Comparison of ENCODE assay signal across 14 mouse cellular contexts in the genomic region with DNA sequence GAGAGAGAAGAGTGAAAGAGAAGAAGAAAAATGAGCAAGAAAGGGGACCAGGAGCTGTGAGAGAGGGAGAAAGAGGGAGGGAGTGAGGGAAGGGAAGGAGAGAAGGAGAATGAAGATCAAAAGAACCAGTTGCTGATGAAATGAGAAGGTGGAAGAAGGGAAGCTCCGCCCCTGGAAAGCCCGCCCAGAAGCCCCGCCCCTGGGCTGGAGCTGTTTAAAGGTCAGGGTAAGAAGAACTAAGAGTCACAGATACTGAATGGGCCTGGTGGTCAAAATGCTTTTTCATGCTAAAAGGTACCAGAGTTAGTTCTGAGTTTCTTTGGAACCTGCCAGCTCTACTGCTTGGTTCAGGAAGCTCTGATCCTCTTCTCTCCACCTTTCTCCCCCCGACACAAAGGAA. TPM values are rescaled to one million over a fixed set of nuclear protein-coding genes. Genes with fewer than 3 reads are reported as not detected.
DNase-seq lines count a peak whose midpoint lies in the region; ATAC-seq and TF ChIP-seq lines count a peak whose summit lies in the region.
"Had no signal": no experiment of that assay in that cellular context is flagged by ENCODE, and none has a peak within 500 bp of the region (broad histone marks: within the 10 kb centered on the region; RNA-seq: fewer than 3 reads in every experiment).

No protein-coding gene starts in this region.

- H3K27me3 ChIP-seq in forebrain, postnatal 0 days (ENCODE audit: insufficient read depth, low read length) = no peaks in the 10 kb centered on the region
- H3K27me3 ChIP-seq in midbrain, embryonic 13.5 days = no peaks in the 10 kb centered on the region
- H3K27me3 ChIP-seq in hindbrain, embryonic 11.5 days (ENCODE audit: control insufficient read depth, insufficient read depth, low read length) = no peaks in the 10 kb centered on the region
- H3K27me3 ChIP-seq: heart, embryonic 15.5 days; neural tube, embryonic 12.5 days; Patski had no signal

- no peaks in the 10 kb centered on the region for H3K36me3 ChIP-seq in forebrain, postnatal 0 days (ENCODE audit: insufficient read depth)
- no peaks in the 10 kb centered on the region for H3K36me3 ChIP-seq in midbrain, embryonic 13.5 days
- H3K36me3 ChIP-seq in hindbrain, embryonic 11.5 days (ENCODE audit: control insufficient read depth, insufficient read depth, low read length) = no peaks in the 10 kb centered on the region
- H3K36me3 ChIP-seq: heart, embryonic 15.5 days; neural tube, embryonic 12.5 days had no signal

- H3K4me3 ChIP-seq in forebrain, postnatal 0 days (ENCODE audit: low read depth, low read length) = no peak overlapping the region
- H3K4me3 ChIP-seq in midbrain, embryonic 13.5 days (replicated peaks) = no peak overlapping the region
- no peak overlapping the region for H3K4me3 ChIP-seq in hindbrain, embryonic 11.5 days (ENCODE audit: low read depth, low read length)
- H3K4me3 ChIP-seq: gastrocnemius, adult 2 months; heart, embryonic 15.5 days; neural tube, embryonic 12.5 days had no signal

- peak; percentile 11 to 34 for DNase-seq in adrenal gland, adult (ENCODE audit: inconsistent age in 2 of 2, low spot score in 1 of 2)
- DNase-seq in adrenal gland, adult 8-10 months = no peak
- DNase-seq in ZHBTc4 (ENCODE audit: low read depth, low spot score) = peak; percentile 74
- no peak for DNase-seq in forebrain, postnatal 0 days
- DNase-seq in urinary bladder, postnatal 36 days (ENCODE audit: low spot score in 2 of 2) = no peak
- no peak for DNase-seq in hindbrain, embryonic 11.5 days (ENCODE audit: low spot score)
- DNase-seq in layer of hippocampus, adult 8-10 months (ENCODE audit: low spot score in 2 of 2) = no peak
- DNase-seq: gastrocnemius, adult 2 months; right cerebral cortex, postnatal 4 days had no signal

- 0 out of 2 replicates have a peak, but pooled peaks have one; percentile 8 for ATAC-seq in forebrain, postnatal 0 days
- ATAC-seq in midbrain, embryonic 13.5 days = no peak
- ATAC-seq in hindbrain, embryonic 11.5 days (ENCODE audit: low FRiP score) = no peak
- ATAC-seq: Patski had no signal

- no peak overlapping the region for H3K27ac ChIP-seq in forebrain, postnatal 0 days (ENCODE audit: low read depth, low read length)
- peak overlapping the region; percentile 41; the same call in 1 of the 2 replicates for H3K27ac ChIP-seq in midbrain, embryonic 13.5 days
- no peak overlapping the region for H3K27ac ChIP-seq in hindbrain, embryonic 11.5 days (ENCODE audit: low read depth, low read length)
- H3K27ac ChIP-seq: gastrocnemius, adult 2 months; heart, embryonic 15.5 days; kidney, postnatal 0 days; neural tube, embryonic 12.5 days had no signal

- H3K9me3 ChIP-seq in forebrain, postnatal 0 days (ENCODE audit: low read length) = no peaks in the 10 kb centered on the region
- H3K9me3 ChIP-seq in midbrain, embryonic 13.5 days = no peaks in the 10 kb centered on the region
- no peaks in the 10 kb centered on the region for H3K9me3 ChIP-seq in hindbrain, embryonic 11.5 days (ENCODE audit: control insufficient read depth, low read length)
- H3K9me3 ChIP-seq: heart, embryonic 15.5 days; neural tube, embryonic 12.5 days had no signal

- TF ChIP-seq CTCF in forebrain, postnatal 0 days (IDR thresholded peaks at IDR 0.05; ENCODE audit: low read depth) = no peak

- H3K9ac ChIP-seq in forebrain, postnatal 0 days = no peak overlapping the region
- H3K9ac ChIP-seq in midbrain, embryonic 13.5 days (replicated peaks) = no peak overlapping the region; the same call in 1 of the 2 replicates
- no peak overlapping the region for H3K9ac ChIP-seq in hindbrain, embryonic 11.5 days (ENCODE audit: low read depth, low read length)
- H3K9ac ChIP-seq: heart, embryonic 15.5 days; neural tube, embryonic 12.5 days had no signal

- WGBS in forebrain, postnatal 0 days = 12% methylated on average over 4 of the region's 4 CpGs
- WGBS in midbrain, embryonic 13.5 days = 14% methylated on average over 4 of the region's 4 CpGs
- 30% methylated on average over 4 of the region's 4 CpGs for WGBS in hindbrain, embryonic 11.5 days

- peaks cover 4% of the 10 kb centered on the region; the same call in 1 of the 2 replicates for H3K4me1 ChIP-seq in forebrain, postnatal 0 days (ENCODE audit: insufficient read depth)
- peaks cover 40% of the 10 kb centered on the region for H3K4me1 ChIP-seq in midbrain, embryonic 13.5 days (replicated peaks)
- no peaks in the 10 kb centered on the region for H3K4me1 ChIP-seq in hindbrain, embryonic 11.5 days (replicated peaks; ENCODE audit: control insufficient read depth, insufficient read depth, low read length)
- H3K4me1 ChIP-seq: heart, embryonic 15.5 days; neural tube, embryonic 12.5 days had no signal

- no peak overlapping the region for H3K4me2 ChIP-seq in forebrain, postnatal 0 days (ENCODE audit: low read depth)
- H3K4me2 ChIP-seq in midbrain, embryonic 13.5 days (replicated peaks) = no peak overlapping the region
- H3K4me2 ChIP-seq in hindbrain, embryonic 11.5 days (replicated peaks; ENCODE audit: low read depth, low read length) = no peak overlapping the region
- H3K4me2 ChIP-seq: heart, embryonic 15.5 days; neural tube, embryonic 12.5 days had no signal

RNA-seq across cellular contexts. Expression of gene Prkg2, which starts 51.1 kb away (rescaled TPM):
- 1 to 10 TPM; 4.9 to 8.1 (median 6.9) TPM for total RNA-seq in adrenal gland, adult 8-10 months (2022)
- total RNA-seq in forebrain, postnatal 0 days (2014; rRNA removed) = 1.3 and 3.5 TPM in 2 replicates
- polyA plus RNA-seq in forebrain, postnatal 0 days (2015; fragmentation: Nextera tagmentation; extraction: Ambion mirVana) = 1.2 and 1.4 TPM in 2 replicates
- 1.5 and 3.4 TPM in 2 replicates for polyA plus RNA-seq in midbrain, embryonic 13.5 days (2015; fragmentation: Nextera tagmentation; extraction: Ambion mirVana)
- 1.5 and 1.6 TPM in 2 replicates for polyA plus RNA-seq in hindbrain, embryonic 11.5 days (2014; fragmentation: Nextera tagmentation; extraction: Ambion mirVana)
- 1 to 10 TPM; 3.5 to 7.2 (median 3.7) TPM for total RNA-seq in layer of hippocampus, adult 8-10 months (2022)

Comparison
In these comparisons a context has a peak if more than half of its experiments do, and no peak if none do; other contexts are left out.
1. DNase-seq: peak in adrenal gland, adult (2 of 2) and ZHBTc4 (single experiment); none in adrenal gland, adult 8-10 months (single experiment), forebrain, postnatal 0 days (single experiment), urinary bladder, postnatal 36 days (0 of 2), hindbrain, embryonic 11.5 days (single experiment) and layer of hippocampus, adult 8-10 months (0 of 2).